Mouse (Mus musculus) ES-Bruce4 (cell line): ENCODE data around the gene Gm45521.

ENCODE experiments used
- EP300 ChIP-seq: IDR thresholded peaks from 2 replicates; pipeline ENCODE4 v1.6.1; 2011; ENCODE audit warnings: low read depth, low read length; ENCODE audit not compliant: insufficient read depth
- POLR2A ChIP-seq: IDR thresholded peaks from one replicate; pipeline ENCODE4 v1.8.1; 2011; ENCODE audit warnings: low read length; ENCODE audit not compliant: insufficient read depth

GRCm38 (mm10) chr14:8007923-8008322, 50.8 kb downstream of the Gm45521 start:
- TF ChIP-seq EP300: no peak
- no peak for TF ChIP-seq POLR2A
